Mouse (Mus musculus) central nervous system, embryonic 11.5 days (tissue): Measurements from ENCODE around the gene Vmn2r67. TPM values are rescaled to one million over a fixed set of nuclear protein-coding genes. Genes with fewer than 3 reads are reported as not detected.

ENCODE experiments used
- polyA plus RNA-seq: library from polyadenylated mRNA; depleted of rRNA; stranded (reverse); fragments of >200 nt; gene quantifications from 2 replicates; pipeline ENCODE4 v1.2.3, GENCODE M21; 2012; rRNA removed

Vmn2r67 gene
- not detected in 2 replicates for polyA plus RNA-seq

GRCm38 (mm10) chr7:85155898-85156297 is at the start of gene Vmn2r67:
Gene Vmn2r67, minus strand, starts transcription at chr7:85155998.

Other genes starting within 250 kb of the Vmn2r67 start
- not detected in 2 replicates for gene Vmn2r65, start 191.9 kb downstream of the Vmn2r67 start, polyA plus RNA-seq
- gene Vmn2r66, start 143.7 kb downstream of the Vmn2r67 start, polyA plus RNA-seq = not detected in 2 replicates
- gene Vmn2r68, start 81.8 kb upstream of the Vmn2r67 start, polyA plus RNA-seq = not detected in 2 replicates